Mouse (Mus musculus) MEL (cell line): Measurements from ENCODE around the gene Cc2d2b. TPM values are rescaled to one million over a fixed set of nuclear protein-coding genes. Genes with fewer than 3 reads are reported as not detected.
A peak's percentile ranks its signal among the peaks of the same experiment; 100 is the strongest.

ENCODE experiments used
- DNase-seq: peaks from one replicate; pipeline ENCODE4 v3.0.0; 2011; ENCODE audit warnings: low read depth, low spot score
- H3K27ac ChIP-seq: 2 replicates; pipeline ENCODE4 v1.5.1; 2012; ENCODE audit warnings: low read depth, mild to moderate bottlenecking, control low read depth, low read length, moderate library complexity; ENCODE audit not compliant: control insufficient read depth
- H3K27me3 ChIP-seq, 2 experiments: fragments of 150-350 bp in 1 of 2; sonication (generic) in 1 of 2; 2 replicates each; pipeline ENCODE4 v1.6.1; 2012; ENCODE audit warnings: low read length in 2 of 2, mild to moderate bottlenecking in 2 of 2, improper control_type of control experiment in 1 of 2, moderate library complexity in 1 of 2; ENCODE audit not compliant: insufficient read depth in 2 of 2, control insufficient read depth in 1 of 2
- H3K36me3 ChIP-seq, 2 experiments: 2 replicates each; pipeline ENCODE4 v1.6.1; 2012 to 2014; ENCODE audit warnings: low read length in 2 of 2, improper control_type of control experiment in 1 of 2, inconsistent platforms in 1 of 2, mild to moderate bottlenecking in 1 of 2; ENCODE audit not compliant: insufficient read depth in 2 of 2, control insufficient read depth in 1 of 2
- H3K4me1 ChIP-seq, 2 experiments: fragments of 150-350 bp in 1 of 2; sonication (generic) in 1 of 2; 2 replicates each; pipeline ENCODE4 v1.6.1; 2012; ENCODE audit warnings: low read length in 2 of 2, improper control_type of control experiment in 1 of 2, mild to moderate bottlenecking in 1 of 2; ENCODE audit not compliant: insufficient read depth in 2 of 2, control insufficient read depth in 1 of 2
- H3K4me3 ChIP-seq, 2 experiments: fragments of 150-350 bp in 1 of 2; sonication (generic) in 1 of 2; 2 replicates each; pipeline ENCODE4 v1.5.1; 2012; ENCODE audit warnings: low read depth in 2 of 2, low read length in 2 of 2, mild to moderate bottlenecking in 2 of 2, moderate library complexity in 2 of 2, control low read depth in 1 of 2, improper control_type of control experiment in 1 of 2; ENCODE audit not compliant: control insufficient read depth in 1 of 2, insufficient read depth in 1 of 2
- H3K79me2 ChIP-seq: 2 replicates; pipeline ENCODE4 v1.6.1; 2012; ENCODE audit warnings: mild to moderate bottlenecking, low read length, moderate library complexity; ENCODE audit not compliant: control insufficient read depth, poor library complexity, insufficient read depth
- H3K9ac ChIP-seq: 2 replicates; pipeline ENCODE4 v1.6.1; 2012; ENCODE audit warnings: low read depth, mild to moderate bottlenecking, control low read depth, low read length, moderate library complexity; ENCODE audit not compliant: control insufficient read depth, poor library complexity, severe bottlenecking
- H3K9me3 ChIP-seq: fragments of 150-350 bp; sonication (generic); replicated peaks from 2 replicates; pipeline ENCODE4 v1.6.1; 2012; ENCODE audit warnings: mild to moderate bottlenecking, low read length, improper control_type of control experiment, moderate library complexity; ENCODE audit not compliant: insufficient read depth
- CHD1 ChIP-seq: IDR thresholded peaks from 2 replicates; pipeline ENCODE4 v1.6.1; 2012; ENCODE audit warnings: low read depth, mild to moderate bottlenecking, inconsistent platforms, low read length, improper control_type of control experiment
- CTCF ChIP-seq, 3 experiments: IDR thresholded peaks in 2 of 3; conservative IDR thresholded peaks in 1 of 3; 2 replicates each; pipeline ENCODE4 v1.5.1; 2011 to 2012; ENCODE audit warnings: low read length in 3 of 3, low read depth in 2 of 3, mild to moderate bottlenecking in 2 of 3, improper control_type of control experiment in 1 of 3, inconsistent platforms in 1 of 3, mixed read lengths in 1 of 3, moderate library complexity in 1 of 3; ENCODE audit not compliant: control insufficient read depth in 1 of 3, insufficient read depth in 1 of 3, poor library complexity in 1 of 3, severe bottlenecking in 1 of 3
- E2F4 ChIP-seq: IDR thresholded peaks from 2 replicates; pipeline ENCODE4 v1.6.1; 2011; ENCODE audit warnings: low read depth, low read length, improper control_type of control experiment, borderline replicate concordance
- GATA1 ChIP-seq: IDR thresholded peaks from 2 replicates; pipeline ENCODE4 v1.6.1; 2011; ENCODE audit warnings: low read depth, low read length, improper control_type of control experiment
- HCFC1 ChIP-seq: IDR thresholded peaks from 2 replicates; pipeline ENCODE4 v1.6.1; 2012; ENCODE audit warnings: low read depth, mild to moderate bottlenecking, inconsistent platforms, low read length, improper control_type of control experiment, moderate library complexity
- JUND ChIP-seq: IDR thresholded peaks from 2 replicates; pipeline ENCODE4 v1.6.1; 2011; ENCODE audit warnings: low read depth, mild to moderate bottlenecking, improper control_type of control experiment, low read length
- MAFK ChIP-seq: IDR thresholded peaks from 2 replicates; pipeline ENCODE4 v1.6.1; 2011; ENCODE audit warnings: low read depth, mild to moderate bottlenecking, low read length, improper control_type of control experiment, borderline replicate concordance
- NELFE ChIP-seq: IDR thresholded peaks from 2 replicates; pipeline ENCODE4 v1.6.1; 2011; ENCODE audit warnings: low read depth, low read length, improper control_type of control experiment
- NRF1 ChIP-seq: IDR thresholded peaks from 2 replicates; pipeline ENCODE4 v1.6.1; 2014; ENCODE audit warnings: low read depth, mild to moderate bottlenecking, inconsistent platforms, low read length, improper control_type of control experiment, moderate library complexity; ENCODE audit not compliant: poor library complexity, insufficient read depth, severe bottlenecking
- POLR2A ChIP-seq, 2 experiments: IDR thresholded peaks; 2 replicates each; pipeline ENCODE4 v1.6.1; 2011 to 2012; ENCODE audit warnings: low read length in 2 of 2, mild to moderate bottlenecking in 2 of 2, control low read depth in 1 of 2, improper control_type of control experiment in 1 of 2, low read depth in 1 of 2, moderate library complexity in 1 of 2; ENCODE audit not compliant: control insufficient read depth in 1 of 2, insufficient read depth in 1 of 2, poor library complexity in 1 of 2
- POLR2AphosphoS2 ChIP-seq: IDR thresholded peaks from 2 replicates; pipeline ENCODE4 v1.6.1; 2011; ENCODE audit warnings: low read length, improper control_type of control experiment
- POLR2AphosphoS5 ChIP-seq: IDR thresholded peaks from 2 replicates; pipeline ENCODE4 v1.6.1; 2012; ENCODE audit warnings: low read depth, borderline replicate concordance, mild to moderate bottlenecking, inconsistent platforms, low read length, moderate library complexity, mixed read lengths
- RAD21 ChIP-seq: IDR thresholded peaks from 2 replicates; pipeline ENCODE4 v1.6.1; 2011; ENCODE audit warnings: mild to moderate bottlenecking, low read depth, low read length, improper control_type of control experiment
- RCOR1 ChIP-seq: IDR thresholded peaks from 2 replicates; pipeline ENCODE4 v1.6.1; 2012; ENCODE audit warnings: low read depth, mild to moderate bottlenecking, inconsistent platforms, low read length, improper control_type of control experiment
- SIN3A ChIP-seq: IDR thresholded peaks from 2 replicates; pipeline ENCODE4 v1.6.1; 2012; ENCODE audit warnings: low read length, improper control_type of control experiment, inconsistent platforms
- SMC3 ChIP-seq: IDR thresholded peaks from 2 replicates; pipeline ENCODE4 v1.6.1; 2011; ENCODE audit warnings: low read depth, low read length, improper control_type of control experiment
- TAL1 ChIP-seq: IDR thresholded peaks from 2 replicates; pipeline ENCODE4 v1.6.1; 2012; ENCODE audit warnings: mild to moderate bottlenecking, inconsistent platforms, low read length, moderate library complexity, mixed read lengths
- TBP ChIP-seq: IDR thresholded peaks from 2 replicates; pipeline ENCODE4 v1.8.0; 2011; ENCODE audit warnings: low read depth, low read length, improper control_type of control experiment
- ZC3H11A ChIP-seq: IDR thresholded peaks from 2 replicates; pipeline ENCODE4 v1.6.1; 2012; ENCODE audit warnings: low read depth, mild to moderate bottlenecking, inconsistent platforms, low read length, improper control_type of control experiment
- ZMIZ1 ChIP-seq: IDR thresholded peaks from 2 replicates; pipeline ENCODE4 v1.6.1; 2012; ENCODE audit warnings: low read depth, mild to moderate bottlenecking, inconsistent platforms, low read length, improper control_type of control experiment, moderate library complexity
- polyA plus RNA-seq, 2 experiments: library from polyadenylated mRNA; stranded (reverse) in 1 of 2; unstranded in 1 of 2; fragments of >175 nt in 1 of 2; fragments of >200 nt in 1 of 2; gene quantifications; 2 replicates each; pipeline versions ENCODE4 v1.2.1 to v1.2.4; 2012; ENCODE audit warnings: low replicate concordance in 2 of 2, low read depth in 1 of 2; ENCODE audit not compliant: insufficient read length in 2 of 2, insufficient read depth in 1 of 2, missing spikeins in 1 of 2
- total RNA-seq: library from RNA; depleted of rRNA; stranded (reverse); fragments of 300-350 nt; gene quantifications from 2 replicates; pipeline ENCODE4 v1.2.3, GENCODE M21; 2012

Cc2d2b gene
- total and polyA plus RNA-seq, 3 experiments = not detected

DNA sequence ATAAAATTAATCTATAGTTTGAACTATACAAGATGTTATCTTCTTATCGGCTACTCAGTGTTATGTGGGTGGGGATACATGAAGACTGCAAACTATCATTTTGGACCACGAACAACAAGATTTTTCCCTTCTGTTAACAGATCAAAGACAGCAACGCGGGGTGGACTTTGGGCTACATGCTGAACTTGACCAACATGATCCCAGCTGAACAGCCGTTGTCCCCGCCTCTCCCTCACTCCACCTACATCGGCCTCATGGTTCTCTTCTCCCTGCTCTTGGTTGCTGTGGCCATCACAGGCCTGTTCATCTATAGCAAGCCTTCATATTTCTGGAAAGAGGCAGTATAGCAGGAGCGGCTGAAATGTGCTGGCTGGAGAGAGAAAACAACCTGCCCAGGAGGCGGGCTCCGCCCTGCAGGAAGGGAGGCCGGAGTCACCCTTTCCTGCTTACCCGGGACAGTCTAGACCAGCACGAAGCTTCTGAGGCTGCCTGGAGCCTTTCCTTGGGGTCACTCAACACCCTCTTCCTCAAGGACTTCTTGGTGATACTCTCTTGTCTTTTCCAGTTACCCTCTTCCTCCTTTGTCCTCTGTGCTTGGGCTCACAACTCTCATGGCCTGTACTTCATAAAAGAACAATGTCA is 9.7 kb upstream of the Cc2d2b start:
- TF ChIP-seq ZMIZ1 = no peak
- TF ChIP-seq RAD21 = no peak
- TF ChIP-seq POLR2AphosphoS5 = no peak
- no peak for TF ChIP-seq SIN3A
- H3K4me1 ChIP-seq = no peaks in the 10 kb centered on the region
- no peaks in the 10 kb centered on the region for H3K36me3 ChIP-seq
- no peak for DNase-seq
- H3K9ac ChIP-seq = no peak overlapping the region
- H3K9me3 ChIP-seq = no peaks in the 10 kb centered on the region
- peaks cover 5 to 6% of the 10 kb centered on the region in 2 experiments; a peak in 3 of 4 replicates for H3K27me3 ChIP-seq
- H3K4me3 ChIP-seq = no peak overlapping the region
- no peak overlapping the region for H3K27ac ChIP-seq
- no peaks in the 10 kb centered on the region for H3K79me2 ChIP-seq

DNA sequence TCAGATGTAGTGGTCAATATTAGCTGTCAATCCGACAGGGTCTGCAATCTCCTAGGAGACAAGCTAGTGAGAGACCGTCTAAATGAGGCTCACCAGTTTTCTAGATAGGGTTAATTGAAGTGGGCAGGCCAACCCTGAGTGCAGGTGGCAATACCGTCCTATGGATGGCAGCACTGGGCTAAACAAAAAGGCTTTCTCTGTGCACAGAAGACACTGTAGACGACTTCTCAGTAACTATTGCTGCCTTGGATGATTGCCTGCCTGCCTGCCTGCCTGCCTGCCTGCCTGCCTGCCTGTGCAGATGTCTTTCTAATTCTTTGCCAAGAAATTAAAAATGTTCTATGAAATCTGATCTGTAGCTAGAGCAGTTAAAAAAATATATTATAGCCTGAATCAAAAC is 1.9 kb upstream of the Cc2d2b start:
- H3K36me3 ChIP-seq = no peaks in the 10 kb centered on the region
- H3K9ac ChIP-seq = no peak overlapping the region
- H3K27me3 ChIP-seq = peaks cover 3 to 4% of the 10 kb centered on the region in 2 experiments; a peak in 1 of 4 replicates
- H3K4me3 ChIP-seq = no peak overlapping the region
- H3K9me3 ChIP-seq = no peaks in the 10 kb centered on the region
- H3K4me1 ChIP-seq = no peaks in the 10 kb centered on the region
- H3K27ac ChIP-seq = no peak overlapping the region
- TF ChIP-seq GATA1 (no peak), RAD21 (peak; percentile 34), POLR2AphosphoS5 (no peak), NELFE (no peak), E2F4 (no peak), TBP (no peak), RCOR1 (no peak), SMC3 (peak; percentile 27), JUND (no peak), POLR2AphosphoS2 (no peak), TAL1 (no peak), HCFC1 (no peak), NRF1 (no peak), MAFK (no peak), CHD1 (no peak), POLR2A (IDR thresholded peaks at IDR 0.05; ENCODE audit: control insufficient read depth in 1 of 2, insufficient read depth in 1 of 2, low read depth in 1 of 2, low read length in 2 of 2, poor library complexity in 1 of 2) (no peak), ZC3H11A (no peak), CTCF (IDR thresholded peaks at IDR 0.05 in 2 of 3, conservative IDR thresholded peaks at IDR 0.05 in 1 of 3; ENCODE audit: control insufficient read depth in 1 of 3, insufficient read depth in 1 of 3, low read depth in 2 of 3, low read length in 3 of 3, poor library complexity in 1 of 3, severe bottlenecking in 1 of 3) (peak in 2 of 3 experiments; percentile 41 to 43; a peak in 5 of 6 replicates)
- peak; percentile 33 for DNase-seq
- no peaks in the 10 kb centered on the region for H3K79me2 ChIP-seq
